Mouse (Mus musculus) liver, adult 2 months (tissue): Measurements from ENCODE around the gene Serpina16.

ENCODE experiments used
- CTCF ChIP-seq: fragments of 200-500 bp; IDR thresholded peaks from 2 replicates; pipeline ENCODE4 v1.5.1; 2011; ENCODE audit warnings: low read depth, low read length, control low read depth
- POLR2A ChIP-seq: fragments of 200-500 bp; IDR thresholded peaks from 2 replicates; pipeline ENCODE4 v1.6.1; 2011; ENCODE audit warnings: low read length, control low read depth; ENCODE audit not compliant: insufficient read depth; ENCODE audit errors: extremely low read depth

DNA sequence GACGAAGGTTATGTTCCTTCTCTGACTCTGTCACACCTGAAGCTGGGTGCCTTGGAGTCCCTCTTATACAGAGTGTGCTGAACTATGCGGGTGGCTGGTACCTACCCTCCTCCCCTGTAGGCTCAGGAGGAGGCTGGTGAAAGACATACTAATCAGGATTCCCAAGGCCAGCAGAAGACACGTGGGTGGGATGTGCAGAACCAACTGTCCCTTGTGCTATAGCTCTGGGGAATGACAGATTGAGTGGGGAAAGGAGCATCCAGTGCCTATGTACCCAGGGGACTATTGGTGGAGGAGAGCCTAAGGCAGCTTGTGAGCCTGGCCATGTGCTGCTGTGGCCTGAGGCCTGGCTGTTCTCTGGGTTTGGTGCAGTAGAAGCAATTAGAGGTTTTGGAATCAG, 10.1 kb upstream of the Serpina16 start:
- TF ChIP-seq CTCF (no peak), POLR2A (no peak)
